Mouse (Mus musculus) left cerebral cortex, postnatal 14 days (tissue): ENCODE results near the gene Man1a2. TPM values are rescaled to one million over a fixed set of nuclear protein-coding genes. Genes with fewer than 3 reads are reported as not detected.

ENCODE experiments used
- DNase-seq, 2 experiments: peaks; one replicate each; pipeline ENCODE4 v3.0.0; 2021 to 2022; ENCODE audit warnings: low spot score in 2 of 2, mixed read lengths in 1 of 2
- intact Hi-C: fragments of 180-260 bp; cut with DNase I; formaldehyde crosslinking; loops from one replicate; pipeline ENCODE4 v1.15.1; 2025
- total RNA-seq, 2 experiments: library from RNA; stranded (reverse); gene quantifications; 2 replicates each; pipeline ENCODE4 v1.2.3; 2021

Man1a2 gene
- total RNA-seq, 2 experiments from 2014 or later = 148 TPM

DNA sequence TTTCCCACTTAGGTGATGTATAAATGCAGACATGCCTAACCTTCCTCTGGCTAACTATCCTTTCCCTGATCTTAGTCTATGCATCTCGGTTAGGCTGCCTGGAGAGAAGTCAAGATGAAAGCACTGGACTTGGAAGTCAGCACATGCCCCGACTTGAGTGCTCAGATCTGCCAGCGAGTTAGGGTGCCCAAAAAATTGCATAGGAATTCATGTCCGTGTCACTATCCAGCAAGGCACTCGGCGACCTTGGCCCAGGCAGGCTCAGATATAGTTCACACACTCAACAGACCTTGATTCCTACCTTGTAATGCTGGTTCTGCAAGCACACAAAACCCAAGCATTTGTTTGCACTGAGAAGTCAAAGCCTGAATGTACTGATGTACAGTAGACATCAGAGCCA lies 3.4 kb upstream of the Man1a2 start:
- intact Hi-C loops = loop anchor here (10.0 kb wide), 1 partner anchor 114 kb away; no protein-coding TSS in a partner anchor
- DNase-seq = no peak

DNA sequence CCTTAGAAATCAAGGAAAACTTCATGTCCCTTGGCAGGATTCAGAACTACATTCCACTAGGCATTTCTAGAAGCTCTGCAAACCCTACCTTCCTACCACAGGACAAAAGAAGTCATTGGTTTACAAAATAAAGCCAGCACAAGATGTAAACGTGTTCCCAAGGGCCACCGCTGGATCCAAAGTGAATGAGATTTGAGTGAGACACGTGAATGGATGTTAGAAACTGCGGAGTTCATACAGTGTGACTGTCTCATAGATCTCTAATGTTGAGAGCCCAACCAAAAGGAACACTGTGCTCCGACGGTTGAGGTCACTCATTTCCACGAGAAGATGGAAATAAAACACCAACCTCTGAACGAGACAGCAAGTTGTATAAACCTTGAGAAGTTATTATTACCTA lies 1.5 kb upstream of the Man1a2 start:
- DNase-seq = no peak
- intact Hi-C loops = loop anchor here (10.0 kb wide), 1 partner anchor 112 kb away; no protein-coding TSS in a partner anchor

DNA sequence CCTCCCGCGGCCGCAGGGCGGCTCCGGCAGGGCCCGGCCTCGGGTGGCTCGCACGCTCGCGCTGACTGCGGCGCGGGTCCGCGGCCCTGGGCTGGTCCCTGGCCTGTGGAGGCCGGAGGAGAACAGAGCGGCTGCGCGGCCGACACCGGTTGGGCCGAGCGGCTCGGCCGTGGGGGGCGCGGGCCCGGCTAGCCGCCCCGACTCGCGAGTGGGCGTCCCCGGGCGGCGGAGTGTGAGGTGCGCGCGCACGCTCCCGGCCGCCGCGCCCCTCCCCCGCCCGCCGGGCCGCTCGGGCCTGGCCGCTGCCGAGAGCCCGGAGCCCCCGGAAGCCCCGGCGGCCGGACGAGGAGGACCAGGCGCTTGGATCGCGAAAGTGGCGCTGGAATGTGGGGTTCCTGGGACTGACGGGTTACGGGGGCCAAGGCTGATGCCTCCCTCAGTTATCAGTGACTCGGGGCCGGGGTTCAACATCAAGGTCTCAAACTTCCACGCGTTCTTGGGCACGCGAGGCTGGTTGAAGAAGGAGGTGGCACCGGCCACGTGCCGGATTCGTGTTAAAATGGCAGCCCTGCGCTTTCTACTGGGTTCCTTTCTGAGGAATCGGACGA lies 564 bp upstream of the Man1a2 start:
- intact Hi-C loops = loop anchor here (10.0 kb wide), 1 partner anchor 111 kb away; no protein-coding TSS in a partner anchor

DNA sequence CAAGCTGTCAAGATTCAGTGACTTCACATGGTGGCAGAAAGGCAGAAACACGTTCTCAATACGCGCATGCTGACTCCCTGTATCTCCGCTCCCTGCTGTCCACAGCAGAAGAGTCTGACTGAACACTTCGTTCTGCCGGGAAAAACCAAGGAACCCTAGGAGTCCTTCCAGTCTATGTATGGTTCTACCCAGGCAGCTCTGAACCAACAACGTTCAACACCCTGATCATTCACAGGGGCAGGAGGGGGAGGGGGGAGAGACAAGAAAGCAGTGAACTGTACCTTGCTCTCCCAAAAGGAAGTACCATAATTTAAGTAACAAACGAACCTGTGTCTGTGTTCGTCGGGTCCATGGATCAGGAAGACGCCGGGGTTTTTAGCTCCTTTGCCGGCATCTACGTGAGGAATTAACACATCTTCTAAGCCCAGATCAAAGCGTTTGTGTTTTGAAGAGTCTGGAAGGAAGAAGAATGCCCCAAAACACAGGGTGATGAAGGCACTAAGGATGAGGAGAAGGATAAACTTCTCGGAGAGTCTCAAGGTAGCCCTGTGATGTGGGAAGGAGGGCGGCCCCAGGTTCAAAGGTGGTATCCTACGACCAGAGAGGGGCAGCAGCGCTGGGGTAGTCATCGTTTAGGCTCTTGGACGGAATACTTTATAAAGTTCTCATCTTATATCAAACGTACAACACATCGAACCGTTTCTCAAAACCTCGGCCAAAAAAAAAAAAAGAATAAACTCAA lies 898 bp downstream of the Man1a2 start:
- intact Hi-C loops = loop anchor here (10.0 kb wide), 1 partner anchor 110 kb away; no protein-coding TSS in a partner anchor
- DNase-seq = peak in 1 of 2 experiments; percentile 44

More for the DNA sequence above, 564 bp upstream of the Man1a2 start:
- DNase-seq = peak; percentile 57 to 65

DNA sequence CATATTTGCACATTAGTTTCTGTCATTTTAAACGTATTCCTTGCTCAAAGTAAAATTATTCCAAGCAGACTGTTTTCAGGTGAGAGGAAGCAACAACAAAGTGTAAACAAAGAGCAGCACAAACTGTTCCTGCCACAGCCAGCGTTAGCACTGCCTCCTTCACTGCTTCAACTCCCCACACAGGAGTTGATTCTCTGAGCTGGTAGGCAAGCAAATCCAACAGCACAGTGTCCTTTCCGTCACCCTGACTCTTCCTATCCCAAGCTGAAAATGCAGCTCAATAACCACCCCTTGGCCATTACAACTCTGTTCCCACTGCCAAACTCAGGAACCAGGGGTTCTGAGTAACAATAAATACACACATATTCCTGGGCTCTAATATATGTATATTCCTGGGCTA lies 2.5 kb downstream of the Man1a2 start:
- DNase-seq = no peak
- intact Hi-C loops = loop anchor here (10.0 kb wide), 1 partner anchor 108 kb away; no protein-coding TSS in a partner anchor

DNA sequence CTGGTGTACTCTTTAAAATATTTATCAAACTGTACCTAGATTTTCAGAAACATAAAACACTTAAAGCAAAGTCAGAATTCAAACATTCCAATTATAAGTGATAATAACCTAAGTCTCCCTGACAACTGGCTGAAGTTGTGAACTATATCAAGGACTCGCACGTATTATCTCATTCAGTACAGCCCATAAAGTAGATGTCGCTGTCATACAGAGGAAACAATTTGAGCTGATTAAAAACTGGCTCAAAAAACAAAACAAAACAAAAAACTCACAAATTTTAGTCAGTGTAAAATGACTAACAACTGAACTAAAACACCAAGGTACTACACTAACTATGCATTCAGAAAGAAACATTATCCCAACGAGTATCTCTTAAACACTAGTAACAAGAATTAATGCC lies 3.0 kb downstream of the Man1a2 start:
- intact Hi-C loops = loop anchor here (10.0 kb wide), 1 partner anchor 107 kb away; no protein-coding TSS in a partner anchor
- no peak for DNase-seq

DNA sequence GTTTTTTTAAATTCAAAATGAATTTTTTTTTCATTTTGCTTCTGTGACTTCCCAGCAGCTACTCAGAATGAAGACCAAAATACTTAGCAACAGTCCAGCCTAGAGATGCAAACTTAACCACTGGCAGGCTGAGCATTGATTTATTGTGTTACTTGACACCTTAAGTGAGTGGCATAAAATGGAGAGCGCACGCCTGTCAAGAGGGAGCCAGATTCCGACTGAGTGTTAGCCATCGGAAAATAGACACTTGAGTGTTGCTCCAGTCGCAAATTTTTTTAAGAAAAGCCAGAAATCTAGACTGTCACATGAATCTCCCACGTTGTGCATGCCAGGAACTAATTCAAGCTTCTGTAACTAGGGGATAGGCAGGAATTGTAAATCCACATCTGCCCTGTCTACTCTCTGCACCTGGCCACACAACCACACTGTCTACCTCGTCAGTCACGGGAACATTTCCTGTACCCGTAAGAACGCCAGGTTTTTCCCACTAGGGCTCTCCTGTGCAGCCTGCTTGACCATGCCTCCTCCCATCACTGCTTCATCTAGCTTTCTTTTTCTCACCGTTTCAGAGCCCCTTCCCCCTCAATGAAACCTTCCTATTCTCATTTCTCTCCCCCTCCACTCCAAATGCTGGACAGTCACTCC lies 3.7 kb downstream of the Man1a2 start:
- DNase-seq = peak in 1 of 2 experiments; percentile 9
- intact Hi-C loops = loop anchor here (10.0 kb wide), 1 partner anchor 107 kb away; no protein-coding TSS in a partner anchor

DNA sequence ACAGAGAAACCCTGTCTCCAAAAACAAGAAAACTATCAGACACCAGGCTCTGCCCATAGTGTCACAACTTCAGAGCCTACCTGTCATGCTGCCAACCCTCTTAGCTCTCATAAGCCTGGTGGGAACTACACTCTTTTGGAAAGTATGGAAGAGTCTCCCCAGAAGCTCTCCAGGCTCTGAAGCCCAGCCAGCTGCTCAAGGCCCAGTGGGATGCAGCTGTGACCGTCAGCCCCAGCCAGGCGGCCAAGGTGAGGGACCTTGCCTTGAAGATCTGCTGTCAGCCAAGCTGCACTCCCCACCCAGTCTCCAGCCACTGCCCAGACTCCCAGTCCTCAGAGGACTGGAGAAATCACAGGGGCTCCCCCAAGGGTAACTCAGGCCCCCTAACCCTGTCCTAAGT lies 5.1 kb downstream of the Man1a2 start:
- intact Hi-C loops = loop anchor here (10.0 kb wide), 1 partner anchor 105 kb away; no protein-coding TSS in a partner anchor

DNA sequence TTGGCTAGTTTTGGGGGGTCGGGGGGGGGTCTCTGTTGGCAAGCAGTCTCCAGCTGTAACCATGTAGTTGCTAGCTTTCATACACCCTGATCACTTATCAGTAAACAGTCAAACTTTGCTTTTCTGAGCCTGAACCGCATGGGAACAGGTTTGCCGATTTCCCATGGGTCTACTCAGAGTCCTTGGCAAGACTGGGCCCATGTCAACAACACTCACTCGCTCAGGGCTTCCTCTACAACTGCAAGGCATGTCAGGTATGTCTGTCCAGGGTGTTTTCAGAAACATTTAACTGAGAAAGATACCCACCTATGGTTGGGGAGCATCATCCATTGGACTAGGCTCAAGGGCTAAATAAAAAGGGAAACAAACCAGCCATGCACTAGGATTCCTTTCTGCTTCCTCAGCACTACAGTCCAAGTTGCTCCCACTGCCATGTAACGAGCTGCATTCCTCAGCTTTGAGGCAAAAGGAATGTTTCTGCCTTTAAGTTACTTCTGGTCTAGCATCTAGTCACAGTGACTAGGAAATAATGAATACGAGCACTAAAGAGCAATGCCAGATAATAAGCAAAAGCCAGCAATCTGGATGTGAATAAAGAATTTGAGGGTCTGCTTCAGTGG lies 6.2 kb downstream of the Man1a2 start:
- intact Hi-C loops = no loop called here

More for the DNA sequence above, 5.1 kb downstream of the Man1a2 start:
- no peak for DNase-seq

DNA sequence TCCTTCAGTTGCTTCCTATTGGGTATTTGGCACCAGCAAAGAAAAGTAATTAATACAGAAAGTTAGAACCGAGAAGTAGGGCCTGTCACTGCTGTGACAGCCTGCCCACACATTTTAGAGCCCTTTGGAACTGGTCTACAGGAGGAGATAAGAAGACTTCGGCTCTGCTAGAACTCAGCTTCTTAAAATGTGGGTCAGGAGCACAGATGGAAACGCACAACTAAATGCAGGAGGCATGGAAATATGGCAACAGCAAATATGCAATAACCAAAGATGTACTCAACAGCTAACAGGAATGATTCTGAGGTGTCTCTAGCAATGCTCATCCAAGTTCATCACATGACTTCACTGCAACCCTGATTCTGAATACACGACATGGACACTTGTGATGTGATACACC lies 10.2 kb downstream of the Man1a2 start:
- no peak for DNase-seq
- intact Hi-C loops = no loop called here

More for the DNA sequence above, 6.2 kb downstream of the Man1a2 start:
- no peak for DNase-seq

DNA sequence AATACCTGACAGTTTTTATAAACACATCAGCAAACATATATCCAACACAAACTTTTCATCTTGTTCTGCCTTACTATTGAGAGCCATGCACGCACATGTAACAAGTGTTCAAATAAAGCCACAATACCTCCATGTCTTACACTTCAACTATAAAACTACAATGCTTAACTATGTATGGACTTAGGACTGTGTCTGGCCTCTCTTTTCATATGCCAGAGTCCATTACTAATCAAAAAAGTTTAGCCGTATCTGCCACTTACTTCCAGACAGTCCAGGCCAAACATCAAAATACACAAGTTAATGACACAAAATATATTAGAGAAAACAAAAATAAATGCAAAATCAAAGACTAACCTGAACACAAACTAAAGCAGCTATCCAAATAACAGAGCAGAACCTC lies 14.9 kb downstream of the Man1a2 start:
- no peak for DNase-seq
- intact Hi-C loops = no loop called here

DNA sequence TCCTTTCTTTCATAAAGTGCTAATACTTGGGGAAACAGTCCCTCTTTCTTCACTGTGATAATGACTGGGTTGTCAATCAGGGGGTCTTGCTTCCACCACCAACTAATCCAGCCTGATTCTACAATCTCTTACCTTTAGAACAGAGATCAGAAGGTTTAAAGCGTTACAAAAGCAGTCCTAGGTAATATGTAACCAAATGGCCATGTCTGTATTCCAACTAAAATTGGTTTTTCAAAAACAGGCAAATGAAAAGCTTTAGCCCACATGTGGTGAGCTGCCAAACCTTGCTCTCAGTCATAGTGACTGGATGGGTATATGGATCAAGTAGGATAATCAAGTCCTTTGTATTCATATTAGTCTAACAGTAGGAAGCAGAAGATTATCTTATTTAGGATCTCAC lies 32.0 kb downstream of the Man1a2 start:
- DNase-seq = no peak
- intact Hi-C loops = no loop called here

DNA sequence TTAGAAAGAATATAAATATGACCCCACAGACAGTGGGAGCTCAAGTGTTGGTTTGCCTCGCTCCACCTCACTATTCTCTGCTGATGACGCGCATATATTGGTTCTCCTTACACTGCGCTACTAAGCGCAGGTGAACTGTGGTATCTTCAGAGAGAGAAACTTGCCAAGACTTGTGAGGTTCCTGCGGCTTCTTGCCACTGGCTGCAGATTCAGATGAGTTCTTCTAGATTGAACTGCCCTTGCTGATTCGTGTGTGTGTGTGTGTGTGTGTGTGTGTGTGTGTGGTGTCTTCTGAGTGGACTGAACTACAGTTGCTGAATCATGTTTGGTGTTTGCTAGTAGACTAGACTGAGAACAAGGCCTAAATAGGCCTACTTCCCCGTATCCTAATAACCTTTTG lies 43.7 kb downstream of the Man1a2 start:
- intact Hi-C loops = no loop called here

DNA sequence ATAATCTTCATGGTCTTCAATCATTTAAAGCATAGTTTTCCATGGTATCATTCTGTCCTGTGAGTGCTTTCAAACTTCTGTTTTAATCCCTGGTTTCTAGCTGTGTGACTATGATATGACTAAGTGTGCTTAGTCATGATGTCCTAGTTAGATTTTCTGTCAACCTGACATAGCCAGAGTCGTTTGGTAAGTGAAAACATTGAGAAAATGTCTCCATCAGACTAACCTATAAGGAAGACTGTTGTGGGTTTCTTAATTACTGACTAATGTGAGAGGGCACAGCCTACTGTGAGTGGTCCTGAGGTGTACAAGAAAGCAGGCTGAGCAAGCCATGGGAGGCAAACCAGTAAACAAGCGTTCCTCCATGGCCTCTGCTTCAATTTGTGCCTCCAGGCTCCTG lies 49.0 kb downstream of the Man1a2 start:
- intact Hi-C loops = no loop called here
- no peak for DNase-seq

More for the DNA sequence above, 43.7 kb downstream of the Man1a2 start:
- DNase-seq = no peak

DNA sequence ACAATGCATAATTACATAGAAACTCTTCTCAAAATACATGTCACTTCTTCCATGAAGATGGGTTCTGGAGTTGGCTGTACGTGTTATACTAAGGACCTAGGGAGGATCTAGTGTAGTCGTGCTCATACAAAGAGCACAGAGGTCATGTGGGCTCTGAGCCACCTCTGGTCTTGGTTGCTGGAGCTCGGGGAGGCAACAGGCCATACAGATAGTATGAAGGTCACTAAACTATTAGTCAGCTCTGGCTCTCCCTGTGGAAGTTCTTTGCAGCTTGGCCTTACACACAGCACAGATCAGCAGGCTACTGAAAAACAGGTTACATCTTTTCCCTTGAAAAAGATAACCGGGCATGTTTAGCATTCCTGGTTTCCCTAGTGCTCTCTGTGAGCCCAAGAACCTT lies 50.5 kb downstream of the Man1a2 start:
- intact Hi-C loops = no loop called here

DNA sequence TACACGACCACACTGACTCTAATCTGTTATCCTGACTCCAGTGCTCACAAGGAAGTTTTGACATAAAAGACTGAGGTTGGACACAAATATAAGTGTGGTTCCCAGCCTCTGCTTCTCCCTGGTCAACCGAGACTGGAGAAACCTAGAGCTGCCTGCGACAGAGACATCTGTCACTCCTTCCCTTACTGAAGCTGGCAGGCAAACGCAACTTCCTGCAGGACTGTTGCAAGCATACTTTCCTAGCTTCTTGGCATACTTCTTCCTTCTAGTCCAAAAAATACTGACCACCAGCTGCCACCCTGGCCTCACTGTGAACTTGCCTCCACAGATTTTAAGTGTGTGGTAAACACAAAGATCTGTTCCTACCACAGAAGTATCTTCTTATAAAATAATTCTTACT lies 66.8 kb downstream of the Man1a2 start:
- intact Hi-C loops = no loop called here
- DNase-seq = no peak

More for the DNA sequence above, 50.5 kb downstream of the Man1a2 start:
- DNase-seq = no peak

DNA sequence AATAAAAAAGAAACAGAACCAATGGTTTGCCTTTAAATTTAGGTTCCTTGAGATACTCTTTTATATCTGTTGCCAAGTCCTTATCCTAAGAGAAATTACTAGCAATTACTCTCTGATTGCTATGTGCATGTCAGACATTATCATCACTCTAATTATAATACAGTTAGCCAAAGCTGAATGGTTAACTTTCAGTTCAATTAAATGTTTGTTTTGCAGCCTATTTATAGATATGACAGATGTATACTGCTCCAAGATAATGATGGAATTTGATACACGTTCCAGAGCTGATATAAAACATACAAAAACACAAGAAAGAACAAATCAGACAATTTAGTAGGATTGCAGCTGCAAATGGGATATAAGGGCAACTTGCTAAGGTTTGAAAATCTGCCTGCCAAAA lies 74.4 kb downstream of the Man1a2 start:
- DNase-seq = no peak
- intact Hi-C loops = no loop called here

DNA sequence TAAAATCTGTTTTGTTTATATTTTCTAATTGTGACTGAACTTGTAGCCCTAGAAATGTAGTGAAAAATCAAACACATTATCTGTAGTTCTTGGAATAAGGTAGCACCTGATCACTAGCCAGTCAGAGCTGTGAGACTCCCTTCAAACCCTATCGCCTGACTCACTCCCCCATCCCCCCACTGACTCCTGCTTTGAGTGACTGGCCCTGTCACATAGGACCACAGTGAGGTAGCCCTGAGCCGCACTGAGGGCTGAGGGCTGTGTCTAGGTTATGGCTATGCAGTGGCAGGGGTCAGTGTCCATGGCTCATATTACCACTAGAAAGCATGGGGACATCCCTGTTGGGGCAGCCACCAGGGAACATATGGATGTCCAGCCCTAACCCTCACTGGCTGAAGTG lies 80.8 kb downstream of the Man1a2 start:
- DNase-seq = no peak
- intact Hi-C loops = no loop called here

DNA sequence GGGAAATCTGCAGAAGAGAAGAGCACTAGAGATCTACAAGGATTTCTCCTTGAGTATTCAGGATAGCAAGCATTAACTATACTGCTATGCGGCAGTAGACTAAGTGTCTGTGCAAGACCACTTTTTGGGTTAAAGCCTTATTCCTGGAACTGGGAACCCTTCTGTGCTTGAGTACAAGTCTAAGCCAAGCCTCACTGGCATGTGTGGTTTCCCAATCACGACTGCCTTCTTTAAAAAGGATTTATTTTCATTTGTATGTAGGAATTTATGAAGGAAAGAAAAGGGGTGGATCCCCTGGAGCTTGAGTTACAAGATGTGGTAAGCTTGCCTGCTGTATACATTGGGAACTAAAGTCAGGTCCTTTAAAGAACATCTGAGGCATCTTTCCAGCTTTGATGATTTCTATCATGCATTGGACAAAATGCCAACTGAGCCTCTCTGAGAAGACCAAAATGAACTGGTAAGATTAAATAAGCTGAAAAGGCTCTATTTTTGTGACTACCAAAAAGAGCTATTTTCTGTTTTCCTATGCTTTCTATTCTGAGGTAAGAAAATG lies 86.0 kb downstream of the Man1a2 start:
- DNase-seq = peak in 1 of 2 experiments; percentile 22
- intact Hi-C loops = no loop called here
